Mouse (Mus musculus) limb, embryonic 10.5 days (tissue): Measurements from ENCODE around the gene Chil5. TPM values are rescaled to one million over a fixed set of nuclear protein-coding genes. Genes with fewer than 3 reads are reported as not detected.
"Not testable (repeated sequence)": the region's sequence is repeated elsewhere in the genome, so short reads cannot be mapped to it uniquely, and the experiment has no call there.

Experiments used
- DNase-seq: peaks from one replicate; pipeline ENCODE4 v3.0.0-alpha.2; 2017; ENCODE audit warnings: low spot score
- H3K27ac ChIP-seq: fragments of 300-500 bp; sonication (generic); 2 replicates; pipeline ENCODE4 v1.5.1; 2016; ENCODE audit warnings: mild to moderate bottlenecking
- H3K27me3 ChIP-seq: fragments of 300-500 bp; sonication (generic); 2 replicates; pipeline ENCODE4 v1.6.1; 2016; ENCODE audit warnings: low read depth, mild to moderate bottlenecking; ENCODE audit not compliant: poor library complexity, severe bottlenecking
- H3K36me3 ChIP-seq: fragments of 300-500 bp; sonication (generic); 2 replicates; pipeline ENCODE4 v1.6.1; 2016; ENCODE audit warnings: mild to moderate bottlenecking, moderate library complexity
- H3K4me1 ChIP-seq: fragments of 300-500 bp; sonication (generic); 2 replicates; pipeline ENCODE4 v1.6.1; 2016
- H3K4me3 ChIP-seq: fragments of 300-500 bp; sonication (generic); 2 replicates; pipeline ENCODE4 v1.5.1; 2016; ENCODE audit warnings: mild to moderate bottlenecking, moderate library complexity
- H3K9me3 ChIP-seq: fragments of 300-500 bp; sonication (generic); replicated peaks from 2 replicates; pipeline ENCODE4 v1.6.1; 2016; ENCODE audit warnings: mild to moderate bottlenecking
- WGBS: fragments of 180-500 bp; shearing (Covaris S2); methylation state at CpG from one replicate; pipeline ENCODE4 v1.1.7; 2016; 5-methylcytosine and 5-hydroxymethylcytosine counted together
- polyA plus RNA-seq: library from polyadenylated mRNA; unstranded; fragments of >200 nt; fragmentation: Nextera tagmentation; extraction: Ambion mirVana; gene quantifications from 2 replicates; pipeline ENCODE4 v1.2.1, GENCODE M21; 2016

The Chil5 gene
- 0.18 TPM in 1 of 2 replicates, not detected in the other for polyA plus RNA-seq

DNA sequence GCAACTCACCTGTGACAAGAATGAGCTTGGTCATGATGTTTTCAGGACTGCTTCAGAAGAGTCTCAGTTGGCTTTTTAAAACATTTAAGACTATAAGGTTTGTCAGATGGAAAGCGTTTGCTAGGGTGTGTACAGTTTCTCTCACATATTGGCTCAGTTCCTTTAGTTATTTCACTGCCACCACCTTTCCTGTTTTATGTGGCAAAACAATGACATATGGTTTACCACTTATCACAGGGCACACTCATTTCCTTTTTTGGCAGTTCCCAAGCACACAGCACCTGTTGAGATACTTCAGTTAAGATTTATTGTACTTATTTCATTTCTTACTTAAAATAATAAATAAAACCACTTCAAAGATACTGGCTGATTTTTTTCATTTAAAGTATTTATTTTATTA, at the start of gene Chil5:
TSS of gene Chil5 (minus strand) at position 34 of the 400 bp plus-strand sequence.
- H3K9me3 ChIP-seq: no peaks in the 10 kb centered on the region
- no peaks in the 10 kb centered on the region for H3K27me3 ChIP-seq
- no peak within 1 kb of the TSS for H3K27ac ChIP-seq
- H3K4me1 ChIP-seq: no peaks in the 10 kb centered on the region
- 90% methylated on average over 1 of the region's 1 CpGs for WGBS
- no peak within 1 kb of the TSS for H3K4me3 ChIP-seq
- H3K36me3 ChIP-seq: no peaks in the 10 kb centered on the region
- DNase-seq: no peak

DNA sequence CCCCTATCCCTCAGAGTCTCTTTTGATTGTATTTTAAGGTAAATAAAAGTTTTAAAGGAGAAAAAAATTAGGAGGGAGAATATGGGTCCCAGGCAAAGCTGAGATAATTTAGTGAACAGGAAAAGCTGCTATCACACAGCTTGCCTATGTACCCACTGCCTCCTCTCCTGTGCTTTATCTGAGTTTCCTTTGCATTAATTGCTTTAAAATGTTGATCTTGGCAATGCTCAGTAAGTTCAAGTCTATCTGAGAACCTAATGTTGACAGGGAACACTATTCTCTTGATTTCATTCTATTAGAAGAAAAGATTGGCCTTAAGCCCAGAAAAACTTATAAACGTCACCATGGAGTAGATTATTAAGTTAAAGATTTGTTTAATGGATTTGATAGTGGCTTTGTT, 42.2 kb upstream of the Chil5 start:
- DNase-seq: no peak
- Histone ChIP-seq H3K4me1 (no peaks in the 10 kb centered on the region), H3K27me3 (no peaks in the 10 kb centered on the region), H3K4me3 (no peak overlapping the region), H3K36me3 (no peaks in the 10 kb centered on the region), H3K27ac (no peak overlapping the region), H3K9me3 (no peaks in the 10 kb centered on the region)
- WGBS: 80% methylated on average over 1 of the region's 1 CpGs

DNA sequence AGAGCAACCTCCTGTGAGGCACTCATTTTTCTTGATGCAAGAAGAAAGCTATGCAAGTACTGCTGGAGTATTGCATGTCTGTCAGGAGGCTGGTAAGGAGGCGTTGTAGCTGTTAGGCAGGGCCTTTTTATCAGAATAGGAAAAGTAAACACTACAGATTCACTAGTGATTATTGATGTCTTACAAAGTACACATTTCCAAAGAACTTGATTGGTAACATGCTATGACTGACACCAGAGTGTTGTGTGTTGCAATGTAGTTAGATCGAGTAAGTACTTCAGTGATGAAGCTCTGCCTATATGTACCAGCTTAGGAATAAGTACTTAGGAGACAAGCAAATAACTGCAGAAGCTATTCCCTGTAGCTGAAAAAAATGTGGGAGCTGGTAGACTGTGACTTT, 38.4 kb upstream of the Chil5 start:
- H3K9me3 ChIP-seq: no peaks in the 10 kb centered on the region
- DNase-seq: no peak
- H3K4me1 ChIP-seq: no peaks in the 10 kb centered on the region
- H3K27ac ChIP-seq: no peak overlapping the region
- no peaks in the 10 kb centered on the region for H3K27me3 ChIP-seq
- no peak overlapping the region for H3K4me3 ChIP-seq
- H3K36me3 ChIP-seq: no peaks in the 10 kb centered on the region
- 86% methylated on average over 2 of the region's 2 CpGs for WGBS

DNA sequence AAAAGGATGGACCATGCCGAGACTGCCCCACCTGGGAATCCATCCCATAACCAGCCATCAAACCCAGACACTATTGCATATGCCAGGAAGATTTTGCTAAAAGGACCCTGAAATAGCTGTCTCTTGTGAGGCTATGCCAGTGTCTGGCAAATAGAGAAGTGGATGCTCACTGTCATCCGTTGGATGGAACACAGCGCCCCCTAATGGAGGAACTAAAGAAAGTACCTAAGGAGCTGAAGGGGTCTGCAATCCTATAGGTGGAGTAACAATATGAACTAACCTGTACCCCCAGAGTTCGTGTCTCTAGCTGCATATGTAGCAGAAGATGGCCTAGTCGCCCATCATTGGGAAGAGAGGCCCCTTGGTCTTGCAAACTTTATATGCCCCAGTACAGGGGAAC, 35.1 kb upstream of the Chil5 start:
- not testable (repeated sequence) for H3K36me3 ChIP-seq, H3K4me1 ChIP-seq, H3K9me3 ChIP-seq, H3K4me3 ChIP-seq, H3K27me3 ChIP-seq, H3K27ac ChIP-seq, DNase-seq
- 36% methylated on average over 5 of the region's 5 CpGs for WGBS

DNA sequence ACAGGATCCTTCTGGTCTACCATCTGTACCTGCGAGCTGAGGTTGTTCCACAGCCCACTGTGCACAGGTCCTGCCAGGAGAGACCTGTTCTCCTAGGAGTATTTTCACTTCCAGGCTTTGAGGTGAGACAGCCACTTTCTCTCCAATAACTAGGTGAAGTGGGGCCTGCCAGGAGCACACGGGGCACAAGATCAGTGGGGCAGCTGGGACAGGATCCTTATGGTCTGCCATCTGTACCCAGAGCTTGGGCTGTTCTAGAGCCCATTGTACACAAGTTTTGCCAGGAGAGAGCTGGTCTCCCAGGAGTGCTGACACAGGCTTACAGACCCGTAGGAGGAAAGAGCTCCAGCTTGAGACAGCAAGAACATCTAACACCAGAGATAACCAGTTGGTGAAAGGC, 25.4 kb upstream of the Chil5 start:
- H3K27ac ChIP-seq: no peak overlapping the region
- no peaks in the 10 kb centered on the region for H3K4me1 ChIP-seq
- 82% methylated on average over 3 of the region's 3 CpGs for WGBS
- H3K4me3 ChIP-seq: no peak overlapping the region
- DNase-seq: no peak
- H3K36me3 ChIP-seq: no peaks in the 10 kb centered on the region
- no peaks in the 10 kb centered on the region for H3K27me3 ChIP-seq
- H3K9me3 ChIP-seq: no peaks in the 10 kb centered on the region

DNA sequence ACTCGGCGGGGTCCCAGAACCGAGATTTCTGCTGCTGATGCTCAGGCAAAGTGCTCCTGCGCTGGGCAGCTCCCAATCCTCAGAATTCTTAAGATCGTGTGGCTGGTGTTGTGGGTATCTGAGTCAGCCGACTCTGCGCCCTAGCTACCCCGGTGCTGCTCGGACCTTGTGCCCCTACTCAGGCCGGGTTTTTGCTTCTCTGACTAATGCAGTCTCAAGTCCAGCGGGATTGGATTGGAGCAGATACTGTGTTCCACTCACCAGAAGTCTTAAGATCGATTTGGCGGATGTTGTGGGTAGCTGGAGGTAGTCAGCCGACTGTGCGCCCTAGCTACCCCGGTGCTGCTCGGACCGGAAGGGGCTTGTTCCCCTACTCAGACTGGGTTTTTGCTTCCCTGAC, 19.3 kb upstream of the Chil5 start:
- Histone ChIP-seq H3K4me3 (no peak overlapping the region), H3K27me3 (no peaks in the 10 kb centered on the region), H3K36me3 (no peaks in the 10 kb centered on the region), H3K9me3 (no peaks in the 10 kb centered on the region), H3K4me1 (no peaks in the 10 kb centered on the region), H3K27ac (no peak overlapping the region)
- DNase-seq: no peak
- 70% methylated on average over 18 of the region's 18 CpGs for WGBS

DNA sequence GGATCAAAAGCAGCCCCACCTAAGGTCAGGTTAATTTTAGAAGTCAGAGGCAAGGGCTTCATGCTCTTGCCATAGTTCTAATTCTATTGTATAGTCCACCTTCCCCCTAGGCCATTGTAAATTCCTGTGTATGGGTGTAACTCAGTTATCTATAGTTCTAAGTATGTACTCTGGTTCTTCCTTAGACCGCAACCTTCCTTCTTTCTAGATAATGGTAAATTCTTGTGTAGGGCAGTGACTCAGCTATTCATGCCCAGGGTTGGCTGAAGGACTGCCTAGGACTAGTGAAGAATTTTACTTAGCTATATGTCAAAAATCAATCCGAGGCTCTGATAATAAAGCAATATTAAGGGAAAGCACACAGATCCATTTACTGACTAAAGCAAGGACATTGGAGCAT, 7.7 kb upstream of the Chil5 start:
- Histone ChIP-seq H3K27me3 (no peaks in the 10 kb centered on the region), H3K36me3 (no peaks in the 10 kb centered on the region), H3K4me1 (no peaks in the 10 kb centered on the region), H3K9me3 (no peaks in the 10 kb centered on the region), H3K27ac (no peak overlapping the region), H3K4me3 (no peak overlapping the region)
- 89% methylated on average over 2 of the region's 2 CpGs for WGBS
- DNase-seq: no peak

DNA sequence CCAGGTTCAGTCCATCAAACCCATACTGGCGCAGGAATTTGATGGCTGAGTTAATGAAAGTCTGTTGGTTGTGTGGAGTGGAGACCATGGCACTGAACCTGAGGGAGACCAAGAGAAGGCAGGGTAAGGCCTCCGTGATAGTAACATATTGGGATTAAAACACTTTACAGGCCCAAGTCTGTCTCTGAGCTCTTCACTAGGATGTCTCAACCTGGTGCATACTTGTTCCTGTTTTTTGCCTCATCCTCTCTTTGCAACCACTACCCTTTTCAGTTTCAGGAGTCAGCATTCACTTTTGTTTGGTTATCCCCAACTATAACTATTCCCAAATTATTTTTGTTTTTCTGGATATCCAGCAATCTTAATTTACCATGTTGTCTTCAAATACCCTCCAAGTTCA, 8.5 kb downstream of the Chil5 start:
- Histone ChIP-seq H3K27ac (no peak overlapping the region), H3K4me3 (no peak overlapping the region), H3K27me3 (no peaks in the 10 kb centered on the region), H3K9me3 (no peaks in the 10 kb centered on the region), H3K36me3 (no peaks in the 10 kb centered on the region), H3K4me1 (no peaks in the 10 kb centered on the region)
- no peak for DNase-seq
- 94% methylated on average over 2 of the region's 2 CpGs for WGBS

DNA sequence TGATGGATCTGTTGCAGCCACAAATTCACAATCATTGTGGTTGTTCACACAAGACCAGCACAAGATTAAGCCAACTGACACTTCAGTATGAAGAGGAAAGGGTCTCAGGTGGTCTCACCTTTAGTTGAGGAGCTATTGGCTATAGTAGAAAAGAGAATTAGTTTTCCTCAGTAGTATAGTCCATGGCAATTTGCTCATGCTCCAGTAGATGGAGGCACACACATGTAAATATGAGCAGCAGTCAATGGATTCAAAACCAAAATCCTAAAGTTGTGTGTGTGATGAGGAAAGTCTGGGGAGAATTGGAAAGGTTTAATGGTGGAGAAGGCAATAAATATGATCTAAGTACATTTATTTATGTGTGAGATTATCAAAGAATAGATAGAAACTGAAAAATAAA, 10.8 kb downstream of the Chil5 start:
- Histone ChIP-seq H3K27me3 (no peaks in the 10 kb centered on the region), H3K4me1 (no peaks in the 10 kb centered on the region), H3K9me3 (no peaks in the 10 kb centered on the region), H3K4me3 (no peak overlapping the region), H3K27ac (no peak overlapping the region), H3K36me3 (no peaks in the 10 kb centered on the region)
- no peak for DNase-seq

DNA sequence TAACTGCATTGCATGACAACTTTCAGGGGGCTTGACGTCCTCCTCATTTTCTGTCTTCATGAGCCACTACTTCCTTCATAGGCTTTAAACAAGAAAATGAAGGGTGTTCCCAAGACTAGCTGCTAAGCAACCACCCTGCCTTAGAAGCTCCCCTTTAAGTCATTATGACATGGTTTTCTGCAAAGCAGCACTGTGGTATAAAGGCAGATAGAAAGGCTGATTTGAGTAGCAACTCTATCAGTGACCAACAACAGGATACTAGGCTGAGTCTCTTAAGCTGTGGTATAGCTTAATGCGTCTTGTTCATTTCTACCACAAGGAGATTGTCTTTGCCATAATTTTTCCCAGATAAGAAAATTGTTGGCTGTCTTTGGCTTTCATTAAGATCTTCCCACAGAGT, 18.1 kb downstream of the Chil5 start, which contains the start of gene Pifo:
TSS of gene Pifo (minus strand) at position 101 of the 400 bp plus-strand sequence.
- Histone ChIP-seq H3K4me3 (no peak within 1 kb of the TSS), H3K9me3 (no peaks in the 10 kb centered on the region), H3K27me3 (no peaks in the 10 kb centered on the region), H3K36me3 (no peaks in the 10 kb centered on the region), H3K27ac (no peak within 1 kb of the TSS), H3K4me1 (no peaks in the 10 kb centered on the region)
- no peak for DNase-seq
- WGBS: 88% methylated on average over 2 of the region's 2 CpGs

DNA sequence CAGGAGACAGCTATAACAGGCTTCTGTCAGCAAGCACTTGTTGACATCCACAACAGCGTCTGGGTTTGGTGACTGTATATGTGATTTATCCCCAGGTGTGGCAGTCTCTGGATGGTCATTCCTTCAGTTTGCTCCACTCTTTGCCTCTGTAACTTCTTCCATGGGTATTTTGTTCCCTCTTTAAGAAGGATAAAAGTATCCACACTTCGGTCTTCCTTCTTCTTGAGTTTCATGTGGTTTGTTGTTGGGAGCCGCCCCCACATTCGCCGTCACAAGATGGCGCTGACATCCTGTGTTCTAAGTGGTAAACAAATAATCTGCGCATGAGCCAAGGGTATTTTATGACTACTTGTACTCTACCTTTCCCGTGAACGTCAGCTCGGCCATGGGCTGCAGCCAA, 29.3 kb downstream of the Chil5 start:
- not testable (repeated sequence) for DNase-seq, H3K9me3 ChIP-seq, H3K36me3 ChIP-seq, H3K4me1 ChIP-seq, H3K27me3 ChIP-seq, H3K4me3 ChIP-seq, H3K27ac ChIP-seq
- 59% methylated on average over 10 of the region's 10 CpGs for WGBS

DNA sequence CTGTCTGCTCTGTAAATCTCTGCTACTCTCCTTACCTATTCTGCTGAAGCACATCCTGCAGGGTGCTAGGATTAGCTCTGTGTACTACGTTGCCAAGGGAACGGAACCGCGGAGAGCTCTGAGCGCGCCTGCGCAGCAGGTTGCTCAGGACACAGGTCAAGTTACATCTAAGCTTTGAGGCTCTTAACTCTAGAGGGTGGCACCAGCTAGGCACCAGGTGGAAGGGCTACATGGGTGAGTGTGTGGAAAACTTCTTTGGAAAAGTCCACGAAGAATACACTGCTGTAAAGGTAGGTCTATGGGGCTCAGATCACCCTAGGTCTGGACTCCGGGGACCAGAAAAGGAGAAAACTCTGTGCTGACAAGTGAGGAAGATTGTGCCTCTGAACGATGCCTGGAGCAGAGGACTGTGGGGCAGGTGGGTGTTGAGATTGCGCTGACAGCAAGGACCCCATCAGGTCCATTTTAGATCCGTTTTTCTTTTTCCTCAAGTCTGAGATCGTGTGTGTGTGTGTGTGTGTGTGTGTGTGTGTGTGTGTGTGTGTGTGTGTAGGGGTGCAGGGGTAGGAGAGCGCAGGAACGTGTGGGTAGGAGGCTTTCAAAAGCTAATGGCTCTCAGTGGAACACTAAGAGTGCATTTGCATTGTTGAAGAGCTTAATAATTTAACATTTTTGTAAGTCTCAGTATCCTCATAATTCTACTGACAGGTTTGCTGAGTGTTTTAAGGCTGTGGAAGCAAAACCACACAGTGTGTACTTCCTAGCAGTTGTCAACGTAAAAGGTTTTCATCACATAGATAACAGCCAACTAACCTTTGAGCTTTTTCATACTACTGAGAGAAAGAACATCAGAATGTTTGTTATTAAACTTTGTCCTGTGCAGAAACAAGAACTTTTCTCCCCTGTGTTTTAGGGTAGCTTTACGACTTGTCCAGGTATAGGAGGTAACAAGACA, 30.9 kb downstream of the Chil5 start:
- Histone ChIP-seq H3K4me1 (peaks cover 9% of the 10 kb centered on the region), H3K36me3 (no peaks in the 10 kb centered on the region), H3K4me3 (peak overlapping the region; percentile 34), H3K27me3 (no peaks in the 10 kb centered on the region), H3K9me3 (no peaks in the 10 kb centered on the region), H3K27ac (no peak overlapping the region)
- DNase-seq: peak; percentile 67
- WGBS: 25% methylated on average over 17 of the region's 17 CpGs

DNA sequence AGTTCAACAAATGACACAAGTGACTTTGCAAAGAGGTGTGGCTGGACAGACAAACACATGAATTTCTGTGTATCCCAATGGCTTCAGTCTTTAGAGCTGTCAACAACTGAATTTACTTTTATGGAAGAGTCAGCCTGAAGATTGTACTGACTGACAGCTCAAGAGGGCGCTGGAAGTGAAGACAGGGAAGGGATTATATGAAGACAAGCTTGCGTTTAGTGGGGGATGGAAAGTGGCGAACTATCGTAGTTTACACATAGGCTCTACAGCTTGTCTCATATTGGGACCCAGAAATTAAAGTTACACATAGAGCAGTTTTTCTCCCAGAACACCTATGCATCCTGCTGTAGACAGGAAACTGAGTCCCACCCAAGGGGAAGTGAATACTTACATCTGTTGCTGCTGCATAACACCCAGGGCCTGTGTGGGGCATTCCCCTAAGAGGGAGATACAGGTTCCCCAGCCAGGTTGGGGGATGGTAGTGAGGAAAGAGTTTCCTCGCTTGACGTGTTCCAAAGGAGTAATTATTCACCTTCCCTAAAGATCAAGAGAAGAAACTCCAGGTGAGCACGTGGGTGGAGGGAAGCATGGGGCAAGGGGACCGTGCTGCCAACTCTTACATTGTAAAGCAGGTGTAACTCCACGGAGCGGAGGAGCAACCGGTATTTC, 31.8 kb downstream of the Chil5 start:
- Histone ChIP-seq H3K27me3 (no peaks in the 10 kb centered on the region), H3K36me3 (no peaks in the 10 kb centered on the region), H3K9me3 (no peaks in the 10 kb centered on the region), H3K27ac (no peak overlapping the region), H3K4me1 (peaks cover 9% of the 10 kb centered on the region), H3K4me3 (peak overlapping the region; percentile 34)
- no peak for DNase-seq
- WGBS: 21% methylated on average over 11 of the region's 11 CpGs
